Mouse (Mus musculus) layer of hippocampus, postnatal 14 days (tissue): ENCODE results near the gene Fgfr2. TPM values are rescaled to one million over a fixed set of nuclear protein-coding genes. Genes with fewer than 3 reads are reported as not detected.

Experiments used
- DNase-seq, 2 experiments: peaks; one replicate each; pipeline ENCODE4 v3.0.0; 2021 to 2022; ENCODE audit warnings: low spot score in 2 of 2, mixed read lengths in 1 of 2
- total RNA-seq, 2 experiments: library from RNA; stranded (reverse); gene quantifications; 2 replicates each; pipeline ENCODE4 v1.2.3; 2021

Fgfr2 gene
- total RNA-seq, 2 experiments from 2014 or later, result 38.3 to 40.2 TPM

DNA sequence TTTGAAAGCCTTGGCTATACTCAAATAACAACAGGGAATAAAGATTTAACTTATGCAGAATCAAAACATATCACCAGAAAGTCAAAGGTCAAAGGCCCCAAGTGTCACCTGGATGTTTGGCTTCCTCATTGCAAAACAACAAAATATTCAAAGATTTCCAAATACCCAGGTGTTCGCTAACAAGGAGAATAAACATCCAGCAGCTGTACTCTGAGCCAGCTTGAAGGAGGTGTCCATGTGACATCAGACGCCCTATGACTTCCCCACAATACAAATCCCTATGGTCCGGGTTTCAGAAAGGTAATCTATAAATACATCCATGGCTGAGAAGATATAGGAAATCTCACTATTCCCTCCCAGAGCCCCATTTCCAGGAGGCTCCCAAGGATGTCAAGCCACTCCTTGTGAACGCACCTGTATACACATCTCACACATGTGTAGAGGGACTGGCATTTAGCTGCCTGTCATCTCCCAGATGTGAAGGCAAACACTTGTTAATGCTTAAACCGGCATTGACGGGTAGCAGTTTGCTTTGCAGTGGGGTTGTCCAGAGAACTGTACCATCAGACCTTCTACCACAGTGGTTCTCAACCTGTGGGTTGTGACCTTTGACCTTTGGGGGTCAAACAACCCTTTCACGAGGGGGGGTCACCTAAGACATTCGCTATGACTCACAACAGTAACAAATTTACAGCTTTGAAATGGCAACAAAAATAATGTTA is 2900.4 kb downstream of the Fgfr2 start:
- DNase-seq, result no peak

DNA sequence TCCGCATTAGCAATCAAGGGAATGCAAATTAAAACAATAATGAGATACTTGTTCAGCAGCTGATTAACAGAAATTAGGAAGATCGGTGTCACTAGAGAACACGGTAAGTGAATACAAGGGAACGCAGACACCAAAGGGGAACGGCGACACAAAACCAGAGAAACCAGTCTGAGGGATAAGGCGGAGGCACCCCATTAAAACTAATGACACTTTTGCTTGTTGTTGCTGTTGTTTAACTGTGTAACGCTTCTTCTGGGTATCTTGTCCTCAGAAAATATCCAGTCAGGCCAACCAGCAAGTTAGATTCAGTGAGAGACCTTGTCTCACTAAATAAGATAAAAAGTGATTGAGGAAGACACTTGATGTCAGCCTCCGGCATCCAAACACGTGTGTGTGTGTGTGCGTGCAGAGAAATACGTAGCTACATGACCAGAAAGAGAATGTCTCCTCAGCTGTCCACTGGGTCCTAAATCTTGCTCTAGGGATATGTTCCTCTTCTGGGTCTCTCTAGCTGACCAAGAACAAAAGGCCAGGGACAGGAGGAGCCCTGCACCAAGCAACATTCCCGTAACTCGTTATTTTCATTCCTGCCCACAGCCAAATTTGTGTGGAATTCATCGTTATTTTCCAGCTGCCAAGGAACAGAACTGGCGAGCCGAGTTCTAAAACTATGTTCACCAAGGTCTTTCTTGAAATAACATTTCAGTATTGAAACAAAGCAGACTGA is 2901.3 kb downstream of the Fgfr2 start:
- DNase-seq, result no peak

DNA sequence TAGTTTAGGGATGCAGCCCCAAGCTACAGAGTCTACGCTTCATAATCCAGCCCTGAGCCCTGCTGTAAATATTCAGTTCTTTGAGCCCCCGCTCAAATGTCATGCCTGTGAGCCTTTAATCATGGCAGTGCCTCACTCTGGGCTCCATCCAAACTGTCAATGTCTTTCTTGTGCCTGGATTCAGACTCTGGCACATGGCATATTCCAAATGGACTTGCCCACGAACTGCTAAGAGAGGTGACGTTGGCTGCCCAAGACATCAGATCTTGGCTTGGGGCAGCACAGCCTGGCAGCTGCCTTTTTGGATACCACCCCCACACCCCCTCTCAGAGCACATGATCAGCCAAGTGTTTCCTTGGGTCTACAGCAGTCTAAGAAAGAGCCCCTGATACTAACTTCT is 2902.5 kb downstream of the Fgfr2 start:
- DNase-seq, result no peak

DNA sequence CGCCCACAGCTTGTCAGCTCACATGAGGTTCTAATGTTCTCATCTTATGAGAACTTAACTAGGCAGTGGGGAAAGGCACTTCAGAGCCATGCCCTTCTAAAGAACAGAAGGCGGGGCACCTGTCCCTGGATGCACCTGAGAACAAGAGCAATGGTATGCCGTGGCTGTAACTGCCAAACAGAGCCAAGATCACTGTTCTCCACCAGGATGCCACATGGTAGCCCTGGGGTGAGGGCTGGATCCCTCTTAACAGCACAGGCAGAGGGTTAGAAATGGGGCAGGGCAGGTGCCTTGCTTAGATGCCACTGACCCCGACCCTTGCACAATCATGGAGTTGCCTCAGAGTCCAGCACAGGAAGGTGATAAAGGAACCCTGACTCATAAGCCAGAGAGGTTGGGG is 2903.3 kb downstream of the Fgfr2 start:
- DNase-seq, result no peak

DNA sequence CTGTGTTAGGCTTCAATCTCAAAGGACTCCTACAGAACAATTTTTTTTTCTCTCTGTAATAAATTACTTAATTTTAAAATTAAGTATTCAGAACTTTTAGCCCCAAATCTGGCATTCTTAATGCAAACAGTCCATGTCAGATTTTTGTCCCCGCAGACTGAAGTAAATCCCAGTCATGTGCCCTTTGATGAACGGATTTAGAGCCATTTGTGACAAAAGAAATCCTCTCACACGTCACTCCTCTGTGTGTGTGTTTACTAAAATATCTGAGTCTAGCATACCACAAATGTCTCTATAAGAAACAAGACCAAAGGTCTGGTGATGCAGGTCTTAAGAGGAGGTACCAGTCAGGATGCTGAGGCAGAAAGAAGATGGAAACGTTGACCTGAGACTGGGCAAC is 2906.9 kb downstream of the Fgfr2 start:
- DNase-seq, result no peak

DNA sequence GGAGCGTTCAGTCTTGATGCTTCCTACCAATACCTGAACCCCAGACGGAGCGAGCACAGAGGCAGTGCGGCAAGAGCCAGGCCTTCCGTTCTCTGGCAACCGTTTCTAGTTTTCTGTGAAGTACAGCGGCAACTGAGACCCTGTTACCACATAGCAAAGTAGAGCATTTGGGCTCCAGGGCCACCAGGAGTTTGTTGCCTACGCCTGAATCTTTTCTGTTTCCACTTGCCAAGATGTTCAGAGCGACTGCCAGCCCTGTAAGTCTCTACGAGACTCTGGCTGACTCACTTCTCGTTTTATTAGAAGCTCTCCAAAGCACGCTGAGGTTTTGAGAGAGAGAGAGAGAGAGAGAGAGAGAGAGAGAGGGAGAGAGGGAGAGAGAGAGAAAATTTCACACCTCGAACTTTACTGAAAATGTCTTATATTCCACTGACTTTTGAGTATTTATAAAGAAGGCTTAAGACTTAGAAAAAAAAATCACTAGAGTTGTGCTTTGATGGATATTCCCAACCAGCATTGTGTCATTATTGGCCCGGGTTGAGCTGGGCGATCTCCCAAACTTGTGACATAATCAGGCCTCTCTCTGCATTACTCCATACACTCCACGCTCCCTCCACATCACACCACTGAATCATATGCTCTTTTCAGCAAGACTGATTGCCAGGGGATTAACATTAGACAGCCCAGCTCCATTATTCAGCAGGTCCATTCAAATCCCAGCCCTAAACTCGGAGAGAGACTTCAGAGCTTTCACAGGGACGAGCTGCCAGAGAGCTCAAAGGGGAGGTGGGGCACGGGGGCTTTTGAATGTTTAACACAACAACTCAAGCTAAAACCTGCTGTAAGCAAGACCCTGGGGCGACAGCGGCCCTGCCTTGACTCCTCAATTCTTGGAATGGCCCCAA is 2907.6 kb downstream of the Fgfr2 start:
- DNase-seq, result peak; percentile 38 to 61

DNA sequence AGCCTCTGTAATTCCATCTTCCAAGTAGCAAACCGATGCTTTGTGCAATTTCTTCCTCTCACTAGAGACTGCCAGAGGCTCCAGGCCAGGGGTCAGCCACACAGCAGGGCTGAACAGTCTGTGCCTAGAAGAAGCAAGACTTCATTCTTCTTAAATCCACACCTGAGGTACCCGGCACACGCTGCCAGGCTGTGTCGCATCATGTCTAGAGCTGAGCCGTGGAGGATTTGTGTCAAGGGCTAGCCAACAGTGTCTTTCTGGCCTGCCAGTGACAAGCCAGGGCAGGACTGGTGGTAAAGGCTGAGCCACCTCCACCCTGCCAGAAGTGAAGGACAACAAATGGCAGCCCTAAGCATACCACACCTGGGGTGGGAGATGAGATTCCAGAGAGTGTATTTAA is 2910.0 kb downstream of the Fgfr2 start:
- DNase-seq, result no peak

DNA sequence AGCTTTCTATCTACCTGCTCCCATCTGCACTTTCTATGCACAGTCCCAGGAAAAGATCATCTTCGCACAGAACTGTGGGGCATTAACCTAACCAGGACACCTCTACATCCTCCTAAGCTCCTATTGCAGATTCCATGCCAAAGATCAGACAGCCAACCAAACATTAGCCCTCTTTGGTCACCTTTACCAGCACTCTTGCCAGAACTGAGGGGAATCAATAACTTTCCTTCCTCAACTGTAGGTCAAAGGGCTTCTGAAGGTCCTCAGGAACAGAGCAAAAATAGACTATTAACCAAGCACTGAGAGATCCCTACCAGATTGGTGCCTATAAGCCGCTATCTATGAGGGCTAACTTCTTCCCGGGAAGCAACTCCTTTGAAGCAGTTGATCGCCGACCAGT is 2911.7 kb downstream of the Fgfr2 start:
- no peak for DNase-seq

DNA sequence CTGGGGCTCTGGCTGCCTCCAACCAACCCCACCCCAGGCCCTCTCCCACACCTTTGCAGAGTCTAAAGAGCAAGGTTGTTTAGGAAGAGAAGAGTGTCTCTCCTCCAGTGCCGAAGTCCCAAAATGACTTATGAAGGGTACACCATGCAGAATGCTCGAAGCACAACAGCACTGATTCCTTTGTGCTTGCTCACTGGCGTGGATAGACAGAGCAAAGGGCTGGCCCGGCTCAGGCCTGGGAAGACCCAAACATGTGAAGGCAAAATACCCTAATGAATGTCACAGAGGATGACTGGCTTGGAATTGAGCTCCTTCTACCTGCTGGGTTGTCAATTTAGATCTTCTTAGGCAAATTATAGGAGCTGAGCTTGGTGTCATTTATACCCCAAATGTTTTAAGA is 2914.5 kb downstream of the Fgfr2 start:
- no peak for DNase-seq

DNA sequence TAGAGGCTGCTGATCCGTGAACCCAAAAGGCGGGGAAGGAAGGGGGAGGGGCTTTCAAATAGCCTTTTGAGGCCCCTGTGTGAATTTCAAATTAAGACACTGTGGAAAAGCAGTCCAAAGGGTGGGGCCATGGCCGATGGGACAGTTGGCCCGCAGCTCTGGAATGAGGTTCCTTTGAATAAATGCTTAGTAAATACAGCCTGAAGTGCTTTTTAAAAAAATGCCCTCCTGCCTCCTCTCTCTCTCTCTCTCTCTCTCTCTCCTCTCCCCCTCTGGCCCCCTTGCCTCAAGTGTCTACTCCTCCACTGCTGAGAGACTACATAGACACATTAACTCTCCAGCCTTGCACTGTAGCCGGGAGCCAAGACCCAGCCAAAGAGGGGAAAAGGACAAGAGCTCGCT is 2917.0 kb downstream of the Fgfr2 start:
- no peak for DNase-seq

DNA sequence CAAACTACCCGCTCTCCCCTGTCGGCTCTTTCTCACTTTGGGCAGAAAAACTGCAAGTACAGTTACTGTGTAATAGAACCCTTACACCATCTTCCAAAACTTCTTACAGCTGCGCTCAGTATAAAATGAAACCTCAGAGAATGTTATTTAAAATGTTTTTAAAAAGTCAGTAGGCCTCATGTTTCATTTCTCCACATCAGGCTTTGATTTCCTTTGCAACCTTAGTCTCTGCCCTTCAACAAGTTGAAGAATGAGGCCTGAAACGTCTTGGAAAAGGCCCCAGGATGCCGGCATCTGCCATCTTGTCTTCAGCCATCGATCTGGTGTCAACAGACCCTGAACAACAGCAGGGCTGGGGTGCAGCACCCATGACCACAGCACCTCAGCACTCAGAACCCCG is 2918.0 kb downstream of the Fgfr2 start:
- no peak for DNase-seq

DNA sequence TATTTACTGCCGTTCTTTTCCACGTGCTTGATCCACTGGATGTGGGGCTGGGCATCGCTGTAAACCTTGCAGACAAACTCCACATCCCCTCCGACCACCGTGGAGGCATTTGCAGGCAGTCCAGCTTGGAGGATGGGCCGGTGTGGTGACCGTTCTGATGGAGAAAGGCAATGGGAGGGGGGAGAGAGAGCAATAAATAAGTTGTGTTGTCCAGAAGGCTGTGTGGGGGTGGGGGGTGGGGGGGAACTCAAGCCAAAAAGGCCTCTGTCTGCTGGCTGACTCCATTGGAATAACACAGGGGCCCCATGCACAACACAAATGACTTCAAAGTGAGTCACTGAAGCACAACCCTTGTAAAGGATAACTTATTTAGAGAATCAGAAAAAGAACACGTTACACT is 2922.1 kb downstream of the Fgfr2 start:
- no peak for DNase-seq

DNA sequence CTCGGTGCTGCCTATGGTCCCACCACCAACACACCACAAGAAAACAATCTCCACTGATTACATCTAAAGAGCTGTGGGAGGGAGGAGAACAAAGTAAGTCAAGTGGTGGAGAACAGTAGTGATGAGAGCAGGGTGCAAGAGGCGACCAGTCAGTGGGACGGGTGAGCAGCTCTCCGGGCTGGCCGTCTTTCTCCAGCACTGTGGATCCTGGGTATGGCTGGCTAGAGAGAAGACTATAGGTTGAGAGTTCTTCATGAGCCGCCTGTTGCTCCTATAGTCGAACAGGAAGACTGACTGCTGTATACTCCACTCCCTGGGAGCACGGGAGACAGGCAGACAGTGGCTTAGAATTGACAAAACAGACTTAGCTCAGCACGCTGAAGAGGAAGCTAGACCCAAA is 2923.2 kb downstream of the Fgfr2 start:
- DNase-seq, result no peak

DNA sequence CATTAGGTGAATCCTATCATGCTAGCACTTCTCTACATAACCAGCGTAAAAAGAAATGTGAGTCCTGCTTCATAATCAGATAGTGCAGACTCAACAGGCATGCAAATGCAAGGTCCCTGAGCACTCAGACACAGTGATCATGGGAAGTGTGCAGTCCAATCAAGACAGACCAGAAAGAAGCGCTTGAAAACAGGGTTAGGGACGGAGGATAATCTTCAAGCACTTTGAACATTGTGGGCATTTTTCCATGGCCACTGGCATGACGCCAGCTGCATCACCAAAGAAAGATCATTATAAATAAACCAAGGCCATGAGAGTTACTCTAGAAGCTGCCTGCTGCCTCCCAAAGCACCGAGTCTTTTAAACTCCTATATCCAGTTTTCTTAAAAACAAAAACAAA is 2923.8 kb downstream of the Fgfr2 start:
- no peak for DNase-seq

DNA sequence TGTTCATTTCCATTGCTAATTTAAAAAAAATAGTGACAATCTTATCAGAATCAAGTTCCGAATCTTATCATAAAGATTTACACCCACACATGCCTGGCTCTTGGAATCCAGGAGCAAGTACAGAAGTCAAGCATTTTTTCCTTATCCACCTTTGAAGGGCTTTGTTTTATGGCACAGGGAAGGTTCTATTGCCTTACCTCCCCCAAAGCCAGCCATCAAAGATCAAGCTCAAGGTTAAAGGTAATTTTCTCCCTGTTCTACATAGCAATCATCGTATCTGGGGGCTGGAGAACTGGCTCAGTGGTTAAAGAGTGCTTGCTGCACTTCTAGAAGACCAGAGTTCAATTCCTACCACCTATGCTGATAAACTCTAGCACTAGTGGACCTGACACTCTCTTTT is 2928.1 kb downstream of the Fgfr2 start:
- DNase-seq, result no peak

DNA sequence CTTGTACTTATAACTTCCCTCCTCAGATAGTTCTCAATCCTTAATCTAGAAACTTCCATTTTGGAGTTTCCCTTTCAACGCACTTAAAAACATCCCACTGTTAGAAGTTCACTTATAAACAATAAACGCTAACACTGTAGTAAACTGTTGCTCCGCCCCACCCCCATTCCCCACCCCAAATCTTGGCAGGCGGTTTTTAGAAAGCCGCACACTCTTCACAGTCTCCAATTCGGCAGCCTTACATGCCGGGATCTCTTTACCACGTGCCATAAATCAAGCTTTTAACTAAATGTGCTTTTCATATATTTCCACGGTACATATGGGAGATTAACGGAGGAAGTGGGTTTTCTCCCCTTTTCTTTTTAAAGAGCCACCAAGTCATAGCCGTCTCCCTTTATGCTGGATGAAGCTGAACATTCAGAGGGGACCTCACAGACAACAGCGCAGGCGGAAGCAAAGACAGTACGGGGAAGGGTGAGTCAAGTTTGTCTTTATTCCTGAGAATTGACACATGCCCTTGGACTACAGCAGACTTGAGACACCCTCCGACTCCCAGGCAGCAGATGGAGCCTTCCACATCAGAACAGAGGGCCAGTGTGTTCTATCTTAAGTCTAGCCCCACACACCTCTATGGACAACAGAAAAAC is 2932.7 kb downstream of the Fgfr2 start:
- DNase-seq, result no peak

DNA sequence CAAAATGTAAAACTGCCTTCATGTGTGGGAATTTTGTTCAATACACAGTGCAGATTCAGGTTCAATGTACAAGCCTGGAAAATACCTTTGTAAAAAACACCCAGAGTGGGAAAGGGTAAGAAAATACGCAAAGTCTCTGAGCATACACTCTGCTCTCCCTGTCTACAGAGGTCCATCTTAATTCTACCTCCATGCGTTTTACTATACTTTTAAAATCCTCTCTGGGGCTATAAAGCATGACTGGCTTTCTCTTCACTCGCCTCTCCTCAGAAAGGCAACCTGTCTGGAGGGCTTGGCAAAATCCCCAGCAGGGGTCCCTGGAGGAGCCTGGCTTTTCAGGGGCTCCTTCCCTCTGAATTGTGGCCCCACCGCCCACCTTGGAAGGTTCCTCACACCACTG is 2933.2 kb downstream of the Fgfr2 start:
- no peak for DNase-seq

DNA sequence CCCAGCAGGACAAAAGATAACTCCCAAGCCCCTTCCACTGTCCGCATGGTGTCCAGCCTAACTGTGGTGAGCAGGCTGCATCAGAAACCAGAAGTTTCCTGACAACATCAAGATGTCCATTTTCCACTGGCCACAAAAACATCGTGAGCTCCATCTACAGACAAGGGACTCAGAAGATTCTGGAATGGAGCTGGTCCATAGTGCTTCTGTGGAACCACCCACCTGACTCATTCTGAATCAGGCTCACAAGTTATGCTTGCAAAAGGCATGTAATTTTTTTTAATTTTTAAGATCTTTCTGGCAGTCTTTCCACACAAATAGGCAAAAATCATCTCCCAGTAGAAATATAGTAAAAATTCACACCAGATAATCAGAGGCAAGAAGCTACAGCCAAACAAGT is 2935.0 kb downstream of the Fgfr2 start:
- no peak for DNase-seq

DNA sequence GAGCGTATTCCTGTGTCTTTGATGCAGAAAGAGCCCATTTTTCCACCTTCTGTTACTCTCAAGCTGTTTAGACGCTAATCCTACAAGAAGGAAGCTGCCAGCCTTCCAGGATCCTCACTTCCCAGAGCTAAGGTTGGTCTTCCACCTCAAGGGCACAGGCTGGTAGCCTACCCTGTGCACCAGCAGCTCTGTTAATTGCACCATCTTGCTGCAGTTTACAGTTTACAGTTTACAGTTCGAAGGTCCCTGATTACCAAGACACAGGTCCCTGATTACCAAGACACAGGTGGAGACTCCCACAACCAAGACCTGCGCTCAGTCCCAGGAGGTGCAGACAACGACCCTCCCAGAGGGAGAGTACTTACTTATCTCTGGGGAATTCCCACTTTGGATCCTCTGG is 2938.3 kb downstream of the Fgfr2 start:
- no peak for DNase-seq

DNA sequence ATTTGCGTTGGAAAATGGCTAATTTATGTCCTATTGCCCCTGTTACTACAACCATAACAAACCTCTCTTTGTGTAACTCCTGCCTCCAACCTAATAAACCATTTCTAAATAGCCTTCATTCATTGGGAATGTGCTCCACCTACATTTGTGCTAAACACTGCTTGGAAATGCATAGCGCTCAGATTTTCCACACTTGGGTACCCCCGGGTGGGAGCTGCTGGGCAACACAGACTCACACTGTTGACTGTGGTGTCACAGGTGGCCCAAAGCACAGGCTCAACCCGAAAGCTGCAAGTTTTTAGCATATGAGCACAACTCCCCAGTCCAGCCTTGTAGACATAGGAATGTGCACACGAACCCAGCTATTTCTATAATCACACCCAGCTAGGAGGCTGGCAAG is 2939.2 kb downstream of the Fgfr2 start:
- DNase-seq, result no peak

DNA sequence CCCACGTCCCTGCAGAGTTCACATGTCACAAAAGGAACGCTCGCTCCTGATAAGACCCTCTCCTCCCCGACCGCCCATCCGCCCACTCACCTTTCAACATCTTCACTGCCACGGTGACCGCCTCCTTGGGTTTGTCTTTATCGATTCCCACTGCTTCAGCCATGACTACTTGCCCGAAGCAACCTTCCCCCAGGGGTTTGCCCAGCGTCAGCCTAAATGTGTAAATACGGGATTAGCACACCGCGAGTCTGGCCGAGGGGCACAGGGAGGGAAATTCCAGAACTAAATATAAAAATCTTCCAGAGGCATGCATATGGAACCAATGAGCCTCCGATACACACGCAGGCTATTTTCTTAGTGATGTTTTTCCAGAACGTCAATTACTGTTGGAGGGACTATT is 2940.6 kb downstream of the Fgfr2 start:
- DNase-seq, result no peak

DNA sequence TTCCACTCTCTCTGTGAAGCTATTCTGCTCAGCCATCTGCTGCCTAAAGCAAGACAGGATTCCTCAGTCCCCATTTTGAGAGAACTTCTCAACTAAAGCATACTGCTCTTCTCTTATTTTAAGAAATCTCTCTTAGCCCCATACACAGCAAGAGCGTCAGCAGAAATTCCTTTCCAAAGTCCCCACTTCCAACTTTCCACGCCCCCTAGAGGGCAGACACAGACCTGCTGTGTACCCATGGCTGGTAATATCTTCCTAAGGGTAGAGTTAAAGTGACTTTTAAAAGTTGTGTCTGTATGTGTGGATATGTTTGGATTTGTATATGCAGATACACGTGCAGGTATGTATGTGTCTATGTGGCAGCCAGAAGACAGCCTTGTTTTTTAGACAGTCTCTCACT is 2944.2 kb downstream of the Fgfr2 start:
- DNase-seq, result no peak
